Mouse (Mus musculus): ENCODE measurements around the gene Fbxo40. TPM values are rescaled to one million over a fixed set of nuclear protein-coding genes. Genes with fewer than 3 reads are reported as not detected.
A peak's percentile ranks its signal among the peaks of the same experiment; 100 is the strongest.

Fbxo40 gene
- total RNA-seq, 1 experiment from 2014 or later = 0.26 TPM

GRCm38 (mm10) chr16:36946459-36947159 lies 43.7 kb downstream of the Fbxo40 start:
- DNase-seq = no peak

GRCm38 (mm10) chr16:36944895-36945424 lies 45.3 kb downstream of the Fbxo40 start:
- DNase-seq = peak; percentile 37

GRCm38 (mm10) chr16:36943591-36943990 lies 46.7 kb downstream of the Fbxo40 start:
- DNase-seq = no peak

- peak; percentile 24 for DNase-seq
Measured at GRCm38 (mm10) chr16:36941895-36942294, 48.4 kb downstream of the Fbxo40 start.

- DNase-seq = peak; percentile 73
Measured at GRCm38 (mm10) chr16:36941137-36941727, 49.0 kb downstream of the Fbxo40 start.

GRCm38 (mm10) chr16:36935814-36936213 lies 54.5 kb downstream of the Fbxo40 start:
- no peak for DNase-seq

GRCm38 (mm10) chr16:36934841-36935620 lies 55.2 kb downstream of the Fbxo40 start, which contains the start of gene Hcls1:
Gene Hcls1 (plus strand): TSS chr16:36934983.
- peak; percentile 55 for DNase-seq

- peak; percentile 62 for DNase-seq
Measured at GRCm38 (mm10) chr16:36934131-36934840, 56.0 kb downstream of the Fbxo40 start.

GRCm38 (mm10) chr16:36932546-36932945 lies 57.7 kb downstream of the Fbxo40 start:
- DNase-seq = no peak

GRCm38 (mm10) chr16:36931976-36932375 lies 58.3 kb downstream of the Fbxo40 start:
- DNase-seq = no peak

GRCm38 (mm10) chr16:36931381-36931780 lies 58.9 kb downstream of the Fbxo40 start:
- DNase-seq = no peak

- DNase-seq = peak; percentile 60
Measured at GRCm38 (mm10) chr16:36930231-36931136, 59.8 kb downstream of the Fbxo40 start.

- DNase-seq = peak; percentile 47
Measured at GRCm38 (mm10) chr16:36929216-36929615, 61.1 kb downstream of the Fbxo40 start.

GRCm38 (mm10) chr16:36928106-36928500 lies 62.2 kb downstream of the Fbxo40 start:
- no peak for DNase-seq

GRCm38 (mm10) chr16:36927495-36928105 lies 62.7 kb downstream of the Fbxo40 start:
- DNase-seq = no peak

- DNase-seq = no peak
Measured at GRCm38 (mm10) chr16:36926514-36927447, 63.5 kb downstream of the Fbxo40 start.

- no peak for DNase-seq
Measured at GRCm38 (mm10) chr16:36925797-36926196, 64.5 kb downstream of the Fbxo40 start.

GRCm38 (mm10) chr16:36925351-36925750 lies 64.9 kb downstream of the Fbxo40 start:
- peak; percentile 46 for DNase-seq

- no peak for DNase-seq
Measured at GRCm38 (mm10) chr16:36924312-36924711, 66.0 kb downstream of the Fbxo40 start.
